Mouse (Mus musculus): ENCODE measurements around the gene Gm12569.

GRCm38 (mm10) chr11:51220308-51220707 lies at the start of gene Gm12569:
- TF ChIP-seq POLR2A (IDR thresholded peaks at IDR 0.05; ENCODE audit: control insufficient read depth, low read depth, low read length) (no peak), CTCF (IDR thresholded peaks at IDR 0.05; ENCODE audit: control insufficient read depth, insufficient read depth, insufficient replicate concordance, low read depth, low read length) (no peak)
